Mouse (Mus musculus) lung, adult 2 months (tissue): ENCODE data around the gene Pgs1.

Experiments used
- CTCF ChIP-seq: fragments of 200-500 bp; IDR thresholded peaks from 2 replicates; pipeline ENCODE4 v1.5.1; 2011; ENCODE audit warnings: mild to moderate bottlenecking, low read length, control low read depth; ENCODE audit not compliant: insufficient read depth
- POLR2A ChIP-seq: fragments of 200-500 bp; IDR thresholded peaks from 2 replicates; pipeline ENCODE4 v1.6.1; 2011; ENCODE audit warnings: low read depth, mild to moderate bottlenecking, control low read depth, low read length, borderline replicate concordance; ENCODE audit errors: extremely low read depth

DNA sequence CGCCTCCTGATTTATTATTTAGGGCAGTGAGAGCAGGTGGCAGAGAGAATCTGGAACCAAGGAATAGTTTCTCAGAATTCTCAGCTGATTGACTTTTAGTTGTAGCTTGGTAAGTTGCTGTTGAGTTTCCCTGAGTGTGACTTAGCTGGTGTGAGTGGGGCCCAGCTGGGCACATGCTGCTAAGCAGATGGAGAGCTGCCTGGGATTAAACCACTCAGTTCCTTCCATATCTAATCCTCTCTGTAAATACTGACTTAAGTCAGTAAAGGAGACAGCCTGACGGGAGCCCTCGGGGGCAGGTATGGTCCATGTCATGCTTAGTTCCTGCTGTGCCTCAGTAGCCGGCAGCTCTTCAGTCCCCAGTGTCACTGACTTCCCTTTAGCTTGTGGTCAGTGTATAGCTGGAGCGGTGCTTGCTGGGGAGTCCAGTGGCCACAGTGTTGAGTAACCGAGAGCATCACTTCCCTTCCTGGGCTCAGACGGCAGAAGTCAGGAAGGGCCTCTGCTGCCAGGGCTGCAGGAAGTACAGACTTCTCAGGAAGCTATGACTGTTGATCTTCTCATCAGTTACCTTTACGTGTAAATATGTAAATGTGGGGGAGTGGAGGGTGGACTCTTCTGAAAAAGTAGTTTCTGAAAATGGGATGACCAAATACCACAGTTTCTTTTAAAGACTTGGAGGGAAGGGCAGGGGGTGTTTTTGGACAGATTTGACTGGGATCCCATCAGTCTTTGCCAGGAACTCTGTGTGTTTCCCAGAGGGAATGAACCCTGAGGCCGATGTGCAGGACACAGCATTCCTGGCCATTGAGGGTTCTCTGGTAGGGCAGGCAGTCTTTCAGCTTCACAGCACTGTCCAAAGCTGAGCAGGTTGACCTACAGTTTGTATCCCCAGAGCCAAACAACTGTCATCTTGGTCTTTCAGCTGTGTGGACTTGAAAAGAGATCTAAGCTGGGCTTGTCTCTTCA, 5.7 kb downstream of the Pgs1 start:
- no peak for TF ChIP-seq POLR2A
- TF ChIP-seq CTCF: no peak
